10 mouse cellular contexts compared by ENCODE assay signal in the genomic region with DNA sequence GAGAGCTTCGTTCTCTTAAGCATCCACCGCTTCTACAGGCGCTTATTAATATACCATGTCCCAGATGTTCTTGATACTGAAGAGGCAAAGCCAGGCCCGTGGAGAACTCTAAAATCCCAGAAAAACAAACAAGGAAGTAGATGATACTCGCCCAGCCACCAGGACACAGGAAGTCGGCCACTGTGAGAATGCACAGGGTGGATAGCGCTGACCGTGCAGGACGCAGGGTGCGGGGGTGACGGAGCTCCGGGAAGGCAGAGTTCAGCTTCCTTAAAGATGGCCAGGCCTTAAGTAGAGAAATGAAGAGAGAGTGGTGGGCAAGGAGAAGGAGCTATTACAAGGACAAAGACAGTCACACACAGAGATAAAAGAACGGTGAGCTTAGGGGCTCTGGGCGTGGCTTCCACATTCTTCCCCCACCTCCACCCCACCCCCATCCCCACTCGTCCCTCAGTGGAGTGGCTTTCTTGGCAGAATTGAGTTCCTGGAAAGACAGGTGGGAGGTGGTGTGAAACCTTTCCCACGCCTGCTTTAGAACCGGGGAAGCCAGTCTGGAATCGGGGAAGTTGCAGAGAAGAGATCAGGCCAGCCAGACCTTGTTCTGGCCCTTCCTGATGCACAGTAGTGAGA.
DNase-seq lines count a peak whose midpoint lies in the region.
"Had no signal": no experiment of that assay in that cellular context is flagged by ENCODE, and none has a peak within 500 bp of the region (broad histone marks: within the 10 kb centered on the region; RNA-seq: fewer than 3 reads in every experiment).

No protein-coding gene starts in this region.

- peaks cover 16% of the 10 kb centered on the region for H3K4me1 ChIP-seq in heart, embryonic 10.5 days

- H3K4me3 ChIP-seq in heart, embryonic 10.5 days: no peak overlapping the region

- H3K36me3 ChIP-seq in heart, embryonic 10.5 days: no peaks in the 10 kb centered on the region

- H3K9me3 ChIP-seq in heart, embryonic 10.5 days: no peaks in the 10 kb centered on the region

- 66% methylated on average over 18 of the region's 18 CpGs for WGBS in heart, embryonic 10.5 days

- peak; percentile 26 for DNase-seq in kidney, adult 9 months
- DNase-seq in kidney, adult 18-20 months: no peak
- DNase-seq in R1 (ENCODE audit: low read depth, low spot score): peak; percentile 80
- DNase-seq in heart, embryonic 10.5 days (ENCODE audit: low spot score): no peak
- peak; percentile 27 for DNase-seq in lung, postnatal 14 days
- no peak for DNase-seq in spleen, adult 18-20 months
- no peak for DNase-seq in right cerebral cortex, postnatal 36 days (ENCODE audit: low spot score in 2 of 2)
- DNase-seq: adrenal gland, adult 2 months; cerebellum, postnatal 10 days; right cerebral cortex, postnatal 14 days had no signal

- H3K27me3 ChIP-seq in heart, embryonic 10.5 days (ENCODE audit: insufficient read depth, poor library complexity, severe bottlenecking): no peaks in the 10 kb centered on the region

- H3K27ac ChIP-seq in heart, embryonic 10.5 days: peak overlapping the region; percentile 37

Comparison
In these comparisons a context has a peak if more than half of its experiments do, and no peak if none do; other contexts are left out.
1. DNase-seq: peak in kidney, adult 9 months (single experiment), R1 (single experiment) and lung, postnatal 14 days (single experiment); none in kidney, adult 18-20 months (single experiment), heart, embryonic 10.5 days (single experiment), spleen, adult 18-20 months (0 of 2) and right cerebral cortex, postnatal 36 days (0 of 2).